Mouse (Mus musculus) heart, adult 2 months (tissue): ENCODE results near the gene 0610009B22Rik.

ENCODE experiments used
- CTCF ChIP-seq: fragments of 200-600 bp; IDR thresholded peaks from 2 replicates; pipeline ENCODE4 v1.8.1; 2022; ENCODE audit warnings: antibody characterized with exemption, mild to moderate bottlenecking, moderate library complexity
- EP300 ChIP-seq: fragments of 200-500 bp; IDR thresholded peaks from 2 replicates; pipeline ENCODE4 v1.6.1; 2011; ENCODE audit warnings: low read depth, low read length, control low read depth; ENCODE audit not compliant: insufficient read depth
- POLR2A ChIP-seq: fragments of 200-500 bp; IDR thresholded peaks from 2 replicates; pipeline ENCODE4 v1.6.1; 2011; ENCODE audit warnings: mild to moderate bottlenecking, low read depth, low read length, control low read depth; ENCODE audit not compliant: insufficient read depth

- no peak for TF ChIP-seq EP300
- no peak for TF ChIP-seq POLR2A
- no peak for TF ChIP-seq CTCF
These were observed 33.8 kb downstream of the 0610009B22Rik start for GRCm38 (mm10) chr11:51654891-51655290.
